ENCODE assay signal across 20 mouse cellular contexts in genomic region chr12:69265031-69265430, GRCm38 (mm10).
"Had no signal": no experiment of that assay in that cellular context is flagged by ENCODE, and none has a peak within 500 bp of the region (broad histone marks: within the 10 kb centered on the region; RNA-seq: fewer than 3 reads in every experiment).

No protein-coding gene starts in this region.

- H3K4me2 ChIP-seq: liver, embryonic 11.5 days; liver, embryonic 13.5 days; liver, embryonic 15.5 days; lung, embryonic 15.5 days; midbrain, embryonic 13.5 days; midbrain, embryonic 15.5 days; neural tube, embryonic 13.5 days; neural tube, embryonic 15.5 days; stomach, embryonic 15.5 days had no signal

- H3K9ac ChIP-seq: liver, embryonic 13.5 days; liver, embryonic 15.5 days; liver, postnatal 0 days; lung, embryonic 15.5 days; midbrain, embryonic 13.5 days; midbrain, embryonic 15.5 days; neural tube, embryonic 13.5 days; neural tube, embryonic 15.5 days; stomach, embryonic 15.5 days had no signal

- H3K4me3 ChIP-seq: liver, embryonic 13.5 days; liver, embryonic 15.5 days; lung, embryonic 15.5 days; midbrain, embryonic 10.5 days; midbrain, embryonic 13.5 days; midbrain, embryonic 15.5 days; myocyte; neural tube, embryonic 13.5 days; neural tube, embryonic 15.5 days; stomach, embryonic 15.5 days had no signal

- DNase-seq: liver, embryonic 13.5 days; liver, postnatal 0 days; lung, adult 2 months; lung, postnatal 10 days; lung, postnatal 4 days; right cerebral cortex, postnatal 14 days; thymus, adult 2 months; thymus, postnatal 25 days; thymus, postnatal 4 days had no signal

- H3K36me3 ChIP-seq: liver, embryonic 13.5 days; liver, embryonic 15.5 days; lung, embryonic 15.5 days; midbrain, embryonic 10.5 days; midbrain, embryonic 13.5 days; midbrain, embryonic 15.5 days; neural tube, embryonic 13.5 days; neural tube, embryonic 15.5 days; stomach, embryonic 15.5 days had no signal

- ATAC-seq: liver, postnatal 0 days; midbrain, embryonic 13.5 days; midbrain, embryonic 15.5 days had no signal

- H3K4me1 ChIP-seq: liver, embryonic 13.5 days; liver, embryonic 15.5 days; lung, embryonic 15.5 days; midbrain, embryonic 10.5 days; midbrain, embryonic 13.5 days; midbrain, embryonic 15.5 days; neural tube, embryonic 13.5 days; neural tube, embryonic 15.5 days; stomach, embryonic 15.5 days had no signal

- H3K27ac ChIP-seq: liver, embryonic 13.5 days; liver, embryonic 15.5 days; lung, embryonic 15.5 days; midbrain, embryonic 10.5 days; midbrain, embryonic 13.5 days; midbrain, embryonic 15.5 days; neural tube, embryonic 13.5 days; neural tube, embryonic 15.5 days; stomach, embryonic 15.5 days; stomach, postnatal 0 days had no signal

- H3K27me3 ChIP-seq: liver, embryonic 13.5 days; liver, embryonic 15.5 days; lung, embryonic 15.5 days; midbrain, embryonic 13.5 days; midbrain, embryonic 15.5 days; neural tube, embryonic 13.5 days; neural tube, embryonic 15.5 days; stomach, embryonic 15.5 days had no signal

- H3K9me3 ChIP-seq: liver, embryonic 13.5 days; liver, embryonic 15.5 days; lung, embryonic 15.5 days; midbrain, embryonic 10.5 days; midbrain, embryonic 13.5 days; midbrain, embryonic 15.5 days; neural tube, embryonic 13.5 days; neural tube, embryonic 15.5 days; stomach, embryonic 15.5 days had no signal
